Mouse (Mus musculus): ENCODE data around the gene Ldhc. TPM values are rescaled to one million over a fixed set of nuclear protein-coding genes. Genes with fewer than 3 reads are reported as not detected.

The Ldhc gene
- polyA plus RNA-seq, 1 experiment from 2014 or later, result 0.11 TPM

DNA sequence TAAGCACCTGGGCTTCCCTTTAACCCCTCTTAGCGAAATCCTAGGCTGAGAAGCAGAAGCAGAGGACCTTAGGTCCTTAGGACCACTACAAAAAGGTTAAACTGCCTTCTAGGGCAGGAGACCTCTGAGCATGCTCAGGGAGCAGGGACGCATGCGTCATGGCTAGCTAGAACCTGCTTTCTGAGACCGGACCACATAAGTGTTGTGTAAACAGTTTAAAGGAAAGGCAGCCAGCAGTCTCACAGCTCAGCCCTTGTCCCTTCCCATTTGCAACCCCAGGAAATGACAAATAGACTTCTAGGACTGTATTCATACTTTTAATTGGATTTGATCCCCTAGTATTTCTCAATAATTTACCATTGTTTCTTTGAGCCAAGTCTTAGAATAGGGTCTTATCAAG lies 20.7 kb upstream of the Ldhc start:
- TF ChIP-seq CTCF (IDR thresholded peaks at IDR 0.05) (no peak), EP300 (IDR thresholded peaks at IDR 0.05) (no peak)
- Histone ChIP-seq H3K9ac (replicated peaks; ENCODE audit: low read depth) (no peak overlapping the region), H3K4me1 (ENCODE audit: insufficient read depth, low read depth, low read length) (peaks cover 32% of the 10 kb centered on the region), H3K36me3 (ENCODE audit: insufficient read depth, low read length) (no peaks in the 10 kb centered on the region), H3K4me2 (replicated peaks; ENCODE audit: low read depth, low read length) (no peak overlapping the region), H3K9me3 (ENCODE audit: low read length) (no peaks in the 10 kb centered on the region), H3K27ac (ENCODE audit: low read length) (peak overlapping the region; percentile 87), H3K27me3 (replicated peaks; ENCODE audit: insufficient read depth, low read length) (no peaks in the 10 kb centered on the region), H3K4me3 (ENCODE audit: low read depth, low read length) (no peak overlapping the region)
- peak; percentile 70 for ATAC-seq
- DNase-seq (ENCODE audit: low spot score), result peak; percentile 95
- 17% methylated on average over 4 of the region's 4 CpGs for WGBS

- no peaks in the 10 kb centered on the region for H3K9me3 ChIP-seq (ENCODE audit: low read length)
- H3K27me3 ChIP-seq (replicated peaks; ENCODE audit: insufficient read depth, low read length), result no peaks in the 10 kb centered on the region
- H3K36me3 ChIP-seq (ENCODE audit: insufficient read depth, low read length), result no peaks in the 10 kb centered on the region
- peak within 1 kb of the TSS; percentile 87 for H3K27ac ChIP-seq (ENCODE audit: low read length)
- no peak for DNase-seq (ENCODE audit: low spot score)
- no peak within 1 kb of the TSS for H3K4me3 ChIP-seq (ENCODE audit: low read depth, low read length)
- 36% methylated on average over 6 of the region's 6 CpGs for WGBS
- no peak for ATAC-seq
- no peak for TF ChIP-seq CTCF (IDR thresholded peaks at IDR 0.05)
- TF ChIP-seq EP300 (IDR thresholded peaks at IDR 0.05), result no peak
- no peak within 1 kb of the TSS for H3K4me2 ChIP-seq (replicated peaks; ENCODE audit: low read depth, low read length)
- no peak within 1 kb of the TSS for H3K9ac ChIP-seq (replicated peaks; ENCODE audit: low read depth)
- H3K4me1 ChIP-seq (ENCODE audit: insufficient read depth, low read depth, low read length), result peaks cover 32% of the 10 kb centered on the region
Measured at GRCm38 (mm10) chr7:46840787-46841525, 20.0 kb upstream of the Ldhc start, which contains the start of gene Ldha. Ldha (plus strand) TSS chr7:46841475.

- H3K4me1 ChIP-seq (ENCODE audit: insufficient read depth, low read depth, low read length), result peaks cover 36% of the 10 kb centered on the region
- ATAC-seq (no peak), DNase-seq (ENCODE audit: low spot score) (no peak)
- no peaks in the 10 kb centered on the region for H3K36me3 ChIP-seq (ENCODE audit: insufficient read depth, low read length)
- H3K9me3 ChIP-seq (ENCODE audit: low read length), result no peaks in the 10 kb centered on the region
- H3K27me3 ChIP-seq (replicated peaks; ENCODE audit: insufficient read depth, low read length), result no peaks in the 10 kb centered on the region
- no peak for TF ChIP-seq CTCF (IDR thresholded peaks at IDR 0.05)
- TF ChIP-seq EP300 (IDR thresholded peaks at IDR 0.05), result no peak
- H3K9ac ChIP-seq (replicated peaks; ENCODE audit: low read depth), result no peak overlapping the region
- H3K4me3 ChIP-seq (ENCODE audit: low read depth, low read length), result no peak overlapping the region
- no peak overlapping the region for H3K27ac ChIP-seq (ENCODE audit: low read length)
- no peak overlapping the region for H3K4me2 ChIP-seq (replicated peaks; ENCODE audit: low read depth, low read length)
- 38% methylated on average over 5 of the region's 5 CpGs for WGBS
Measured at GRCm38 (mm10) chr7:46842278-46842677, 18.7 kb upstream of the Ldhc start.

DNA sequence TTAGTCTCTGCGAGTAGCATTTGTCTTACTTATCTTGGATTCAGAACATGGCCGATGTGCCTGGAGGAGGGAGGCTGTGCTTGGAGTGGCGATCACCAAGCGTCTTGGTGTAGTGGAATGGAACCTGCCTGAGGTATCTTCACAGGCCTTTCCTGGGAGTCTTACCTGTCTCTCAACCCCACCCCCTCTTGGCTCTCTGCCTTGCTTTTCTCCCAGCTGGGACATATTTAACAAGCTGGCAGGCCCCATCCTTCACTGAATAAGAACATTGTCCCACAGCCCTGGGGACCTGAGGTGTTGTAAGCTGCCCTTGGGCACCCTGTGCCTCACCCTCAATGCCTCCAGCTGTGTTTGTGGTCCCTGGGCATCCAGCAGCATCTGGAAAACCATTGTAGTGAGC lies 17.4 kb upstream of the Ldhc start:
- Histone ChIP-seq H3K36me3 (ENCODE audit: insufficient read depth, low read length) (peaks cover 2% of the 10 kb centered on the region; the same call in 1 of the 2 replicates), H3K4me3 (ENCODE audit: low read depth, low read length) (no peak overlapping the region), H3K4me2 (replicated peaks; ENCODE audit: low read depth, low read length) (no peak overlapping the region), H3K9me3 (ENCODE audit: low read length) (no peaks in the 10 kb centered on the region), H3K9ac (replicated peaks; ENCODE audit: low read depth) (no peak overlapping the region), H3K4me1 (ENCODE audit: insufficient read depth, low read depth, low read length) (peaks cover 32% of the 10 kb centered on the region), H3K27me3 (replicated peaks; ENCODE audit: insufficient read depth, low read length) (no peaks in the 10 kb centered on the region), H3K27ac (ENCODE audit: low read length) (no peak overlapping the region)
- no peak for TF ChIP-seq CTCF (IDR thresholded peaks at IDR 0.05)
- TF ChIP-seq EP300 (IDR thresholded peaks at IDR 0.05), result no peak
- no peak for DNase-seq (ENCODE audit: low spot score)
- ATAC-seq, result no peak
- 77% methylated on average over 4 of the region's 4 CpGs for WGBS

DNA sequence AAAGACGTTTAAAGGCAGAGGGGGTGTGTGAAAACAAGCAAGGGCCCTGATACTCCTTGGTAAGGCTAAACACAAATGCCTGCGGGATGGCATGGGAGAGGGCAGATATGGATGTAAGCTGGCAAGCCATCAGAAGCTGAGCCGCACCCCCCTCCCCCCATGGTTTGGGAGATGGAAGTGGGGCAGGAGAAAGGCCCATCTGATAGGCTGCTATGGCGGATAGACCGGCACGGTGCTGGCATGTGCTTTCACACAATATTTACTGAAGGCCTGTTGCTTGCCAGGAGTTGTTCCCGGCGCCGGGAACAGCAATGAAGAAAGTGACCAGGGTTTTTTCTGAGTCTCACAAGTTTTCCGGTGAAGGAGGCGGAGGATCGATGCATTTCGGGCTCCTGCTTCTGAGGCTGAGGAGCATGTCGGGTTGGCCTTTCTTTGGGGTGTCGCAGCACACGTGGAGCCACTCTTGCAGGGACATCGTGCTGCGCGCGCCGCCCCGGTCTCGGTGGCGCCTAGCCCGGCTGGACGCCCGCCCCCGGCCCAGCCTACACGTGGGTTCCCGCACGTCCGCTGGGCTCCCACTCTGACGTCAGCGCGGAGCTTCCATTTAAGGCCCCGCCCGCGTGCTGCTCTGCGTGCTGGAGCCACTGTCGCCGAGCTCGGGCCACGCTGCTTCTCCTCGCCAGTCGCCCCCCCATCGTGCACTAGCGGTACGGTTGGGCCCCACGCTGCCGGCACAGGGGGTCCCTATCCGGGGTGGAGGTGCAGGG lies 15.6 kb upstream of the Ldhc start:
- Histone ChIP-seq H3K4me1 (ENCODE audit: insufficient read depth, low read depth, low read length) (peaks cover 23% of the 10 kb centered on the region; the same call in 1 of the 2 replicates), H3K36me3 (ENCODE audit: insufficient read depth, low read length) (peaks cover 10% of the 10 kb centered on the region), H3K27me3 (replicated peaks; ENCODE audit: insufficient read depth, low read length) (no peaks in the 10 kb centered on the region), H3K4me3 (ENCODE audit: low read depth, low read length) (peak overlapping the region; percentile 85), H3K9me3 (ENCODE audit: low read length) (no peaks in the 10 kb centered on the region), H3K4me2 (replicated peaks; ENCODE audit: low read depth, low read length) (peak overlapping the region; percentile 98), H3K9ac (replicated peaks; ENCODE audit: low read depth) (peak overlapping the region; percentile 87), H3K27ac (ENCODE audit: low read length) (peak overlapping the region; percentile 96)
- peak; percentile 96 for DNase-seq (ENCODE audit: low spot score)
- TF ChIP-seq EP300 (IDR thresholded peaks at IDR 0.05) (no peak), CTCF (IDR thresholded peaks at IDR 0.05) (peak; percentile 14; the same call in 1 of the 2 replicates)
- ATAC-seq, result peak; percentile 96
- under 1% methylated on average over 51 of the region's 51 CpGs for WGBS

DNA sequence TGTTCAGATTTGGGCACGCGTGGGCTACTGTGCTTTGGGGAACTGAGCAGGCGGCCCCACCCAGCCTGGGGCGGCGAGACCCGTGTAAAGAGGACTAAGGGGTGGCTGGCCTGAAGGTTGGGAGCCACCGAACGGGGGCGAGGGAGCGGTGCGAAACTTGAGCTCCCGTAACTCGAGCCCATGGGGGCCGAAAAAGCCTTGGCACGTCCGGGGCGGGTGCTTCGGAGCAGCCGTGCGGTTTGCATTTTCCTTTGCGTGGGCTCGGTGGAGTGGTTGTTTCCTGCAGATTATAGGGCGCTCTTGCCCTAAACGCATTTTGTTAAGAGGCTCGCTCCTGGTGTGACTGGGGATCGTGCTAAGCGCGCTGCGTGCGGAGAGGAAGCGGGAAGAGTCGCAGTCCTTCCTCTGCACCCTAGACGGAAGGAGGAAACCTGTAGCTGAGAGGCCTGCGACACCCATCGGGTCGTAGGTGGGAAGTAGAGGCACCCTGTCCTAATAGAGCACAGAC lies 15.0 kb upstream of the Ldhc start:
- Histone ChIP-seq H3K36me3 (ENCODE audit: insufficient read depth, low read length) (peaks cover 13% of the 10 kb centered on the region), H3K4me3 (ENCODE audit: low read depth, low read length) (peak overlapping the region; percentile 85), H3K4me1 (ENCODE audit: insufficient read depth, low read depth, low read length) (peaks cover 18% of the 10 kb centered on the region; the same call in 1 of the 2 replicates), H3K9ac (replicated peaks; ENCODE audit: low read depth) (peak overlapping the region; percentile 87), H3K27me3 (replicated peaks; ENCODE audit: insufficient read depth, low read length) (no peaks in the 10 kb centered on the region), H3K27ac (ENCODE audit: low read length) (peak overlapping the region; percentile 96), H3K4me2 (replicated peaks; ENCODE audit: low read depth, low read length) (peak overlapping the region; percentile 98), H3K9me3 (ENCODE audit: low read length) (no peaks in the 10 kb centered on the region)
- peak; percentile 29 for ATAC-seq
- peak; percentile 45 for DNase-seq (ENCODE audit: low spot score)
- 1% methylated on average over 36 of the region's 36 CpGs for WGBS
- TF ChIP-seq CTCF (IDR thresholded peaks at IDR 0.05), result no peak
- TF ChIP-seq EP300 (IDR thresholded peaks at IDR 0.05), result no peak
